Mouse (Mus musculus) lung, adult 2 months (tissue): Measurements from ENCODE around the gene Crtam.

Source experiments
- CTCF ChIP-seq: fragments of 200-500 bp; IDR thresholded peaks from 2 replicates; pipeline ENCODE4 v1.5.1; 2011; ENCODE audit warnings: mild to moderate bottlenecking, low read length, control low read depth; ENCODE audit not compliant: insufficient read depth
- POLR2A ChIP-seq: fragments of 200-500 bp; IDR thresholded peaks from 2 replicates; pipeline ENCODE4 v1.6.1; 2011; ENCODE audit warnings: low read depth, mild to moderate bottlenecking, control low read depth, low read length, borderline replicate concordance; ENCODE audit errors: extremely low read depth

DNA sequence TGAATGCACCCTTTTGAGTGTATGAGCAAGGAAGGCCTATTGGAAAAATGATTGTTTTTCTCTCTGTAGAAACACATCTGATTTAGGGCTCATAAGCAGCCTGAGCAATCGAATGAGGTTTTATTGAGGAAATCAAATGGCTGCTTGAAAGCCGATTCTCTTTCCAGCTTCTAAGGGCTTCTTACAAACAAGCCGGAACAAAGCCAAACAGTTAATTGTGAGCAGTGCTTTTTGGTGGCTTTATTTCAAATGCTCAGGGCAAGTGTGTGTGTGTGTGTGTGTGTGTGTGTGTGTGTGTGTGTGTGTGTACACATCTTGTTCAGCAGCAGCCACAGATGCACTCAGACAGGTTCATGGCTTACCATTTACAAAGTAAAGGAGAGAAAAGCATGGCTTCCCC, 43.0 kb downstream of the Crtam start:
- TF ChIP-seq POLR2A (no peak), CTCF (no peak)
